Mouse (Mus musculus) myocyte (in vitro differentiated cells): ENCODE data around the gene Rad18. TPM values are rescaled to one million over a fixed set of nuclear protein-coding genes. Genes with fewer than 3 reads are reported as not detected.
A peak's percentile ranks its signal among the peaks of the same experiment; 100 is the strongest.

Experiments
- H3K27me3 ChIP-seq: one replicate; pipeline ENCODE4 v1.6.1; 2011; ENCODE audit not compliant: control insufficient read depth, insufficient read depth, insufficient read length
- H3K36me3 ChIP-seq: one replicate; pipeline ENCODE4 v1.6.1; 2011; ENCODE audit not compliant: control insufficient read depth, insufficient read depth
- H3K4me2 ChIP-seq: one replicate; pipeline ENCODE4 v1.6.1; 2011; ENCODE audit warnings: low read depth, control low read depth
- H3K4me3 ChIP-seq: one replicate; pipeline ENCODE4 v1.5.1; 2011; ENCODE audit warnings: mild to moderate bottlenecking, control low read depth, moderate library complexity
- H3K79me2 ChIP-seq: one replicate; pipeline ENCODE4 v1.6.1; 2011; ENCODE audit not compliant: control insufficient read depth, insufficient read depth
- H3ac ChIP-seq: one replicate; pipeline ENCODE4 v1.6.1; 2011; ENCODE audit not compliant: control insufficient read depth, insufficient read length
- CEBPB ChIP-seq: IDR thresholded peaks from 2 replicates; pipeline ENCODE4 v1.6.1; 2011; ENCODE audit warnings: mild to moderate bottlenecking, moderate library complexity; ENCODE audit not compliant: poor library complexity, insufficient read depth, severe bottlenecking
- E2F4 ChIP-seq: IDR thresholded peaks from one replicate; pipeline ENCODE4 v1.6.1; 2011; ENCODE audit warnings: mild to moderate bottlenecking, control low read depth, moderate library complexity; ENCODE audit not compliant: insufficient read depth
- MAX ChIP-seq: IDR thresholded peaks from one replicate; pipeline ENCODE4 v1.6.1; 2011; ENCODE audit warnings: low read depth, mild to moderate bottlenecking, control low read depth
- MYOD1 ChIP-seq, 3 experiments: IDR thresholded peaks; one replicate each; pipeline ENCODE4 v1.6.1; 2011; ENCODE audit warnings: control low read depth in 2 of 3, low read depth in 2 of 3, mild to moderate bottlenecking in 2 of 3, moderate library complexity in 1 of 3; ENCODE audit not compliant: insufficient read length in 2 of 3, control insufficient read depth in 1 of 3
- MYOG ChIP-seq, 3 experiments: IDR thresholded peaks; one replicate each; pipeline ENCODE4 v1.6.1; 2011; ENCODE audit warnings: control low read depth in 2 of 3, low read depth in 2 of 3, mild to moderate bottlenecking in 2 of 3; ENCODE audit not compliant: insufficient read length in 2 of 3, control insufficient read depth in 1 of 3, insufficient read depth in 1 of 3
- POLR2A ChIP-seq: IDR thresholded peaks from one replicate; pipeline ENCODE4 v1.6.1; 2011; ENCODE audit warnings: low read depth, mild to moderate bottlenecking, control low read depth, moderate library complexity; ENCODE audit not compliant: insufficient read length
- POLR2AphosphoS2 ChIP-seq: IDR thresholded peaks from one replicate; pipeline ENCODE4 v1.6.1; 2011; ENCODE audit warnings: low read depth, control low read depth; ENCODE audit not compliant: insufficient read length
- REST ChIP-seq: IDR thresholded peaks from one replicate; pipeline ENCODE4 v1.6.1; 2011; ENCODE audit warnings: mild to moderate bottlenecking, control low read depth, moderate library complexity; ENCODE audit not compliant: insufficient read depth, insufficient read length
- SRF ChIP-seq: IDR thresholded peaks from one replicate; pipeline ENCODE4 v1.6.1; 2011; ENCODE audit warnings: low read depth; ENCODE audit not compliant: control insufficient read depth, insufficient read length
- TCF12 ChIP-seq: IDR thresholded peaks from one replicate; pipeline ENCODE4 v1.6.1; 2011; ENCODE audit warnings: mild to moderate bottlenecking, control low read depth; ENCODE audit not compliant: poor library complexity, insufficient read depth, severe bottlenecking
- TCF3 ChIP-seq: IDR thresholded peaks from one replicate; pipeline ENCODE4 v1.6.1; 2011; ENCODE audit warnings: low read depth, control low read depth; ENCODE audit not compliant: insufficient read length
- USF1 ChIP-seq: IDR thresholded peaks from one replicate; pipeline ENCODE4 v1.6.1; 2011; ENCODE audit warnings: low read depth, mild to moderate bottlenecking, control low read depth, moderate library complexity
- polyA plus RNA-seq: library from polyadenylated mRNA; unstranded; fragments of >200 nt; fragmentation: generic; extraction: Trizol; gene quantifications from one replicate; pipeline ENCODE4 v1.2.1, GENCODE M21; 2012; ENCODE audit warnings: missing spikeins

The Rad18 gene
- 2.8 TPM for polyA plus RNA-seq

GRCm38 (mm10) chr6:112696056-112696950, at the start of gene Rad18:
Rad18 (minus strand) TSS chr6:112696686.
- H3ac ChIP-seq = peak within 1 kb of the TSS; percentile 4
- no peaks in the 10 kb centered on the region for H3K27me3 ChIP-seq
- H3K79me2 ChIP-seq = peaks cover 26% of the 10 kb centered on the region
- TF ChIP-seq POLR2A = peak; percentile 79
- TF ChIP-seq E2F4 = peak; percentile 94
- peak; percentile 9 for TF ChIP-seq REST
- TF ChIP-seq TCF3 = no peak
- TF ChIP-seq POLR2AphosphoS2 = peak; percentile 61
- TF ChIP-seq MYOD1 (IDR thresholded peaks at IDR 0.05; ENCODE audit: control insufficient read depth in 1 of 3, insufficient read length in 2 of 3, low read depth in 2 of 3) = no peak
- peak within 1 kb of the TSS; percentile 53 for H3K4me3 ChIP-seq
- no peaks in the 10 kb centered on the region for H3K36me3 ChIP-seq
- peak within 1 kb of the TSS; percentile 64 for H3K4me2 ChIP-seq

- TF ChIP-seq MYOD1 (IDR thresholded peaks at IDR 0.05; ENCODE audit: control insufficient read depth in 1 of 3, insufficient read length in 2 of 3, low read depth in 2 of 3) = no peak
- no peak for TF ChIP-seq SRF
- no peak for TF ChIP-seq REST
- TF ChIP-seq E2F4 = no peak
- TF ChIP-seq TCF12 = no peak
- TF ChIP-seq TCF3 = no peak
- TF ChIP-seq CEBPB = no peak
- TF ChIP-seq MAX = no peak
- TF ChIP-seq POLR2AphosphoS2 = no peak
- no peak for TF ChIP-seq MYOG (IDR thresholded peaks at IDR 0.05; ENCODE audit: control insufficient read depth in 1 of 3, insufficient read depth in 1 of 3, insufficient read length in 2 of 3, low read depth in 2 of 3)
- TF ChIP-seq POLR2A = no peak
- TF ChIP-seq USF1 = no peak
These were observed 45.8 kb upstream of the Rad18 start for GRCm38 (mm10) chr6:112742297-112742696.

GRCm38 (mm10) chr6:112741766-112742165, 45.3 kb upstream of the Rad18 start:
- H3K79me2 ChIP-seq = no peaks in the 10 kb centered on the region
- H3K36me3 ChIP-seq = peaks cover 6% of the 10 kb centered on the region
- H3ac ChIP-seq = no peak overlapping the region
- no peaks in the 10 kb centered on the region for H3K27me3 ChIP-seq
- H3K4me2 ChIP-seq = no peak overlapping the region
- TF ChIP-seq TCF3 = no peak
- TF ChIP-seq TCF12 = no peak
- TF ChIP-seq MYOG (IDR thresholded peaks at IDR 0.05; ENCODE audit: control insufficient read depth in 1 of 3, insufficient read depth in 1 of 3, insufficient read length in 2 of 3, low read depth in 2 of 3) = no peak
- no peak for TF ChIP-seq POLR2AphosphoS2
- TF ChIP-seq POLR2A = no peak
- no peak for TF ChIP-seq SRF
- TF ChIP-seq REST = no peak
- TF ChIP-seq CEBPB = no peak
- no peak for TF ChIP-seq MYOD1 (IDR thresholded peaks at IDR 0.05; ENCODE audit: control insufficient read depth in 1 of 3, insufficient read length in 2 of 3, low read depth in 2 of 3)
- TF ChIP-seq USF1 = no peak
- TF ChIP-seq MAX = no peak
- no peak for TF ChIP-seq E2F4
- H3K4me3 ChIP-seq = no peak overlapping the region

More at GRCm38 (mm10) chr6:112742297-112742696, 45.8 kb upstream of the Rad18 start:
- Histone ChIP-seq H3K4me2 (no peak overlapping the region), H3K36me3 (peaks cover 6% of the 10 kb centered on the region), H3K79me2 (no peaks in the 10 kb centered on the region), H3K4me3 (no peak overlapping the region), H3K27me3 (no peaks in the 10 kb centered on the region), H3ac (no peak overlapping the region)

- Histone ChIP-seq H3K79me2 (no peaks in the 10 kb centered on the region), H3K36me3 (no peaks in the 10 kb centered on the region), H3ac (no peak overlapping the region), H3K4me3 (no peak overlapping the region), H3K27me3 (no peaks in the 10 kb centered on the region), H3K4me2 (no peak overlapping the region)
- TF ChIP-seq REST (no peak), USF1 (no peak), TCF12 (no peak), MAX (no peak), MYOG (IDR thresholded peaks at IDR 0.05; ENCODE audit: control insufficient read depth in 1 of 3, insufficient read depth in 1 of 3, insufficient read length in 2 of 3, low read depth in 2 of 3) (no peak), MYOD1 (IDR thresholded peaks at IDR 0.05; ENCODE audit: control insufficient read depth in 1 of 3, insufficient read length in 2 of 3, low read depth in 2 of 3) (no peak), SRF (no peak), CEBPB (no peak), POLR2A (no peak), TCF3 (no peak), E2F4 (no peak), POLR2AphosphoS2 (no peak)
These were observed 43.1 kb upstream of the Rad18 start for GRCm38 (mm10) chr6:112739635-112740034.
